Mouse (Mus musculus): ENCODE measurements at regions not wholly inside any gene's neighbourhood (a gene's known extent, or its start where the extent isn't known, plus 50 kb on each side); places are given as distances from the start of the nearest gene placed in this dataset.

GRCm38 (mm10) chr1:66099562-66100444, 75.3 kb upstream of the Map2 start:
- H3K4me3 ChIP-seq (ENCODE audit: low read depth, low read length) = no peak overlapping the region
- H3K4me2 ChIP-seq (ENCODE audit: low read depth) = no peak overlapping the region
- no peak overlapping the region for H3K27ac ChIP-seq (ENCODE audit: low read depth, low read length)
- ATAC-seq = peak; percentile 85
- no peak overlapping the region for H3K9ac ChIP-seq
- WGBS = 81% methylated on average over 5 of the region's 5 CpGs
- H3K9me3 ChIP-seq (ENCODE audit: low read length) = no peaks in the 10 kb centered on the region
- H3K27me3 ChIP-seq (ENCODE audit: insufficient read depth, low read length) = no peaks in the 10 kb centered on the region
- H3K4me1 ChIP-seq (ENCODE audit: insufficient read depth) = no peaks in the 10 kb centered on the region
- peak; percentile 49 for DNase-seq
- no peaks in the 10 kb centered on the region for H3K36me3 ChIP-seq (ENCODE audit: insufficient read depth)
- TF ChIP-seq CTCF (IDR thresholded peaks at IDR 0.05; ENCODE audit: low read depth) = peak; percentile 84

- Histone ChIP-seq H3K9me3 (ENCODE audit: low read length) (no peaks in the 10 kb centered on the region), H3K4me1 (ENCODE audit: insufficient read depth) (no peaks in the 10 kb centered on the region), H3K27ac (ENCODE audit: low read depth, low read length) (no peak overlapping the region), H3K27me3 (ENCODE audit: insufficient read depth, low read length) (no peaks in the 10 kb centered on the region), H3K4me2 (ENCODE audit: low read depth) (no peak overlapping the region), H3K9ac (no peak overlapping the region), H3K36me3 (ENCODE audit: insufficient read depth) (no peaks in the 10 kb centered on the region), H3K4me3 (ENCODE audit: low read depth, low read length) (no peak overlapping the region)
- TF ChIP-seq CTCF (IDR thresholded peaks at IDR 0.05; ENCODE audit: low read depth) = no peak
- DNase-seq (no peak), ATAC-seq (no peak)
- 32% methylated on average over 2 of the region's 2 CpGs for WGBS
These were observed 73.7 kb upstream of the Map2 start for GRCm38 (mm10) chr1:66101419-66101818.

- no peaks in the 10 kb centered on the region for H3K36me3 ChIP-seq (ENCODE audit: insufficient read depth)
- peak; percentile 53 for DNase-seq
- no peaks in the 10 kb centered on the region for H3K9me3 ChIP-seq (ENCODE audit: low read length)
- no peak overlapping the region for H3K9ac ChIP-seq
- no peak overlapping the region for H3K27ac ChIP-seq (ENCODE audit: low read depth, low read length)
- H3K4me3 ChIP-seq (ENCODE audit: low read depth, low read length) = no peak overlapping the region
- H3K4me1 ChIP-seq (ENCODE audit: insufficient read depth) = no peaks in the 10 kb centered on the region
- peak; percentile 42; the same call in 1 of the 2 replicates for ATAC-seq
- 35% methylated on average over 1 of the region's 1 CpGs for WGBS
- H3K4me2 ChIP-seq (ENCODE audit: low read depth) = no peak overlapping the region
- peak; percentile 77 for TF ChIP-seq CTCF (IDR thresholded peaks at IDR 0.05; ENCODE audit: low read depth)
- H3K27me3 ChIP-seq (ENCODE audit: insufficient read depth, low read length) = no peaks in the 10 kb centered on the region
These were observed 70.6 kb upstream of the Map2 start for GRCm38 (mm10) chr1:66104493-66104892.

- H3K4me1 ChIP-seq (ENCODE audit: insufficient read depth) = no peaks in the 10 kb centered on the region
- H3K27me3 ChIP-seq (ENCODE audit: insufficient read depth, low read length) = no peaks in the 10 kb centered on the region
- no peak overlapping the region for H3K4me3 ChIP-seq (ENCODE audit: low read depth, low read length)
- H3K4me2 ChIP-seq (ENCODE audit: low read depth) = no peak overlapping the region
- H3K9ac ChIP-seq = no peak overlapping the region
- ATAC-seq (no peak), DNase-seq (no peak)
- no peak overlapping the region for H3K27ac ChIP-seq (ENCODE audit: low read depth, low read length)
- H3K36me3 ChIP-seq (ENCODE audit: insufficient read depth) = no peaks in the 10 kb centered on the region
- WGBS = 79% methylated on average over 4 of the region's 5 CpGs
- no peaks in the 10 kb centered on the region for H3K9me3 ChIP-seq (ENCODE audit: low read length)
- TF ChIP-seq CTCF (IDR thresholded peaks at IDR 0.05; ENCODE audit: low read depth) = no peak
These were observed 69.9 kb upstream of the Map2 start for GRCm38 (mm10) chr1:66105206-66105605.

- ATAC-seq = no peak
- no peak overlapping the region for H3K4me3 ChIP-seq (ENCODE audit: low read depth, low read length)
- DNase-seq = no peak
- H3K4me2 ChIP-seq (ENCODE audit: low read depth) = no peak overlapping the region
- H3K27ac ChIP-seq (ENCODE audit: low read depth, low read length) = no peak overlapping the region
- H3K9ac ChIP-seq = no peak overlapping the region
- H3K27me3 ChIP-seq (ENCODE audit: insufficient read depth, low read length) = no peaks in the 10 kb centered on the region
- no peaks in the 10 kb centered on the region for H3K36me3 ChIP-seq (ENCODE audit: insufficient read depth)
- WGBS = 70% methylated on average over 3 of the region's 3 CpGs
- no peak for TF ChIP-seq CTCF (IDR thresholded peaks at IDR 0.05; ENCODE audit: low read depth)
- no peaks in the 10 kb centered on the region for H3K9me3 ChIP-seq (ENCODE audit: low read length)
- no peaks in the 10 kb centered on the region for H3K4me1 ChIP-seq (ENCODE audit: insufficient read depth)
These were observed 67.0 kb upstream of the Map2 start for GRCm38 (mm10) chr1:66108051-66108450.

- no peak for TF ChIP-seq CTCF (IDR thresholded peaks at IDR 0.05; ENCODE audit: low read depth)
- H3K9ac ChIP-seq = no peak overlapping the region
- no peaks in the 10 kb centered on the region for H3K9me3 ChIP-seq (ENCODE audit: low read length)
- WGBS = 53% methylated on average over 1 of the region's 1 CpGs
- ATAC-seq = no peak
- no peak overlapping the region for H3K4me2 ChIP-seq (ENCODE audit: low read depth)
- peaks cover 2% of the 10 kb centered on the region; the same call in 1 of the 2 replicates for H3K4me1 ChIP-seq (ENCODE audit: insufficient read depth)
- H3K36me3 ChIP-seq (ENCODE audit: insufficient read depth) = no peaks in the 10 kb centered on the region
- no peak overlapping the region for H3K4me3 ChIP-seq (ENCODE audit: low read depth, low read length)
- no peak for DNase-seq
- no peaks in the 10 kb centered on the region for H3K27me3 ChIP-seq (ENCODE audit: insufficient read depth, low read length)
- no peak overlapping the region for H3K27ac ChIP-seq (ENCODE audit: low read depth, low read length)
These were observed 61.2 kb upstream of the Map2 start for GRCm38 (mm10) chr1:66113916-66114315.

- ATAC-seq (no peak), DNase-seq (peak; percentile 39)
- Histone ChIP-seq H3K9ac (no peak overlapping the region), H3K27ac (ENCODE audit: low read depth, low read length) (no peak overlapping the region), H3K36me3 (ENCODE audit: insufficient read depth) (no peaks in the 10 kb centered on the region), H3K4me1 (ENCODE audit: insufficient read depth) (peaks cover 2% of the 10 kb centered on the region; the same call in 1 of the 2 replicates), H3K4me3 (ENCODE audit: low read depth, low read length) (no peak overlapping the region), H3K4me2 (ENCODE audit: low read depth) (no peak overlapping the region), H3K9me3 (ENCODE audit: low read length) (no peaks in the 10 kb centered on the region), H3K27me3 (ENCODE audit: insufficient read depth, low read length) (no peaks in the 10 kb centered on the region)
- 66% methylated on average over 3 of the region's 3 CpGs for WGBS
- no peak for TF ChIP-seq CTCF (IDR thresholded peaks at IDR 0.05; ENCODE audit: low read depth)
These were observed 59.7 kb upstream of the Map2 start for GRCm38 (mm10) chr1:66115330-66115729.
